In the genomic region with DNA sequence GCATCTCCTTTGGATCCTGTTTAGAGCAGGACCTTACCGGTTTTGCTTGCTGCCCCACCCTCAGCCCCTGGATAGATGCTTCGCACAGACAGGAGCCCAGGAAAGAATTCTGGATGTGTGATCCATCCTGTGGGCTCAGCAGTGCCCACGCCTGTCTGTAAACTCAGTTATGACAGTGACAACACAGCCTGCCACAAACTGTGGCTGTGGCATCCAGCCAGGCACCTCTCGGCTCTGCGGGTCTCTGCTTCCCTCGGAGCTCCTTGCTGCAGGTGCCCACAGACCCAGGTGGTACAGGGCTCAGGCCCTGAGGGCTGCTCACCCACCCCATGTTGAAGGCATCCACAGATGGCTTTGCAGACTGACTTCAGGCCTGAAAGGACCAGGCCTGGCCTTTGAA, we compare ENCODE assay signal across 12 mouse cellular contexts. TPM values are rescaled to one million over a fixed set of nuclear protein-coding genes. Genes with fewer than 3 reads are reported as not detected.
DNase-seq lines count a peak whose midpoint lies in the region; TF ChIP-seq lines count a peak whose summit lies in the region.
"Had no signal": no experiment of that assay in that cellular context is flagged by ENCODE, and none has a peak within 500 bp of the region (broad histone marks: within the 10 kb centered on the region; RNA-seq: fewer than 3 reads in every experiment).

No protein-coding gene starts in this region.

- no peaks in the 10 kb centered on the region for H3K79me2 ChIP-seq in heart, adult 2 months (replicated peaks; ENCODE audit: control insufficient read depth, insufficient read depth, low read length)

- intact Hi-C loops in heart, adult 2 months (cut with DNase I) = no loop called here
- intact Hi-C loops in left cerebral cortex, adult 2 months (cut with DNase I) = no loop called here

- no peaks in the 10 kb centered on the region for H3K36me3 ChIP-seq in heart, adult 2 months (ENCODE audit: control insufficient read depth, insufficient read depth, low read length)
- H3K36me3 ChIP-seq: liver, embryonic 13.5 days had no signal

- no peak for TF ChIP-seq POLR2A in heart, adult 2 months (IDR thresholded peaks at IDR 0.05; ENCODE audit: insufficient read depth, low read depth, low read length)

- 0 out of 2 replicates have a peak, but pooled peaks have one; percentile 2 for TF ChIP-seq EP300 in heart, adult 2 months (IDR thresholded peaks at IDR 0.05; ENCODE audit: insufficient read depth, low read depth, low read length)

- no peak for TF ChIP-seq CTCF in heart, adult 2 months (IDR thresholded peaks at IDR 0.05)
- no peak for TF ChIP-seq CTCF in left cerebral cortex, adult 2 months (IDR thresholded peaks at IDR 0.05)

- peaks cover 10% of the 10 kb centered on the region for H3K4me1 ChIP-seq in heart, adult 2 months (ENCODE audit: control insufficient read depth, insufficient read depth, low read length)

- WGBS in heart, adult 2 months = 68% methylated on average over 6 of the region's 6 CpGs

- DNase-seq in heart, adult 2 months = no peak
- no peak for DNase-seq in heart, adult 11 months
- peak in 1 of 2 experiments; percentile 36 for DNase-seq in left cerebral cortex, adult 2 months (ENCODE audit: extremely low spot score in 1 of 2, low spot score in 2 of 2)
- DNase-seq in left cerebral cortex, adult 11 months (ENCODE audit: low spot score) = no peak
- peak; percentile 41 to 43 for DNase-seq in layer of hippocampus, postnatal 10 days (ENCODE audit: low spot score in 2 of 2)
- DNase-seq in thymus, postnatal 10 days (ENCODE audit: low spot score in 2 of 2) = peak; percentile 59 to 65
- no peak for DNase-seq in kidney, postnatal 14 days
- no peak for DNase-seq in c-Kit-positive CD71-positive TER-119-positive erythroid progenitor cells, embryonic 14.5 days (ENCODE audit: low spot score)
- DNase-seq: gastrocnemius, postnatal 10 days; liver, embryonic 13.5 days; lung, postnatal 4 days had no signal

- no peak overlapping the region for H3K4me3 ChIP-seq in heart, adult 2 months
- no peak overlapping the region for H3K4me3 ChIP-seq in left cerebral cortex, adult 2 months
- H3K4me3 ChIP-seq: liver, embryonic 13.5 days; myocyte had no signal

- H3K27me3 ChIP-seq in heart, adult 2 months (ENCODE audit: control insufficient read depth, insufficient read depth, low read length) = no peaks in the 10 kb centered on the region
- H3K27me3 ChIP-seq: liver, embryonic 13.5 days had no signal

- peak overlapping the region; percentile 81; the same call in 1 of the 2 replicates for H3K27ac ChIP-seq in heart, adult 2 months
- peak overlapping the region; percentile 59; the same call in 1 of the 2 replicates for H3K27ac ChIP-seq in left cerebral cortex, adult 2 months
- H3K27ac ChIP-seq: liver, embryonic 13.5 days had no signal

- H3K9ac ChIP-seq in heart, adult 2 months (ENCODE audit: low read depth, low read length) = no peak overlapping the region
- H3K9ac ChIP-seq: liver, embryonic 13.5 days had no signal

RNA-seq across cellular contexts. Expression of gene Sorcs2, which starts 30.0 kb away (rescaled TPM):
- 1 to 10 TPM; 6.0 to 7.7 TPM for total RNA-seq in heart, adult 2 months (2021)
- 9.0 and 14.5 TPM in 2 replicates for polyA plus RNA-seq in heart, adult 2 months (2012; rRNA removed)
- 10 to 100 TPM; 39.3 to 39.7 TPM for total RNA-seq in left cerebral cortex, adult 2 months (2021)
- total RNA-seq in layer of hippocampus, postnatal 10 days (2021) = 10 to 100 TPM; 56.9 to 60.9 TPM

Comparison
In these comparisons a context has a peak if more than half of its experiments do, and no peak if none do; other contexts are left out.
1. DNase-seq: peak in layer of hippocampus, postnatal 10 days (2 of 2) and thymus, postnatal 10 days (2 of 2); none in heart, adult 2 months (0 of 2), heart, adult 11 months (single experiment), left cerebral cortex, adult 11 months (single experiment), kidney, postnatal 14 days (single experiment) and c-Kit-positive CD71-positive TER-119-positive erythroid progenitor cells, embryonic 14.5 days (single experiment).
2. RNA of gene Sorcs2, which starts 30.0 kb away (total RNA-seq): 56.9 to 60.9 TPM in layer of hippocampus, postnatal 10 days and 39.3 to 39.7 TPM in left cerebral cortex, adult 2 months; 6.0 to 7.7 TPM in heart, adult 2 months; every median in the first group is over 4 times any median in the second.